Mouse (Mus musculus) hindbrain, embryonic 11.5 days (tissue): ENCODE measurements around the gene Ccdc12. TPM values are rescaled to one million over a fixed set of nuclear protein-coding genes. Genes with fewer than 3 reads are reported as not detected.
A peak's percentile ranks its signal among the peaks of the same experiment; 100 is the strongest.
"Not testable (repeated sequence)": the region's sequence is repeated elsewhere in the genome, so short reads cannot be mapped to it uniquely, and the experiment has no call there.

ENCODE experiments used
- ATAC-seq: fragments of 200-750 bp; cut with Nextera tagmentation; 2 replicates; pipeline ENCODE4 v1.8.0; 2017; ENCODE audit warnings: mild to moderate bottlenecking, moderate TSS enrichment, moderate library complexity; ENCODE audit not compliant: low FRiP score
- DNase-seq: peaks from one replicate; pipeline ENCODE4 v3.0.0-alpha.2; 2015; ENCODE audit warnings: low spot score
- H3K27ac ChIP-seq: fragments of 300-500 bp; sonication (generic); 2 replicates; pipeline ENCODE4 v1.5.1; 2014; ENCODE audit warnings: mild to moderate bottlenecking, low read depth, low read length
- H3K27me3 ChIP-seq: fragments of 300-500 bp; sonication (generic); 2 replicates; pipeline ENCODE4 v1.6.1; 2014; ENCODE audit warnings: mild to moderate bottlenecking, low read length, moderate library complexity, mixed read lengths; ENCODE audit not compliant: control insufficient read depth, insufficient read depth
- H3K36me3 ChIP-seq: fragments of 300-500 bp; sonication (generic); 2 replicates; pipeline ENCODE4 v1.6.1; 2014; ENCODE audit warnings: mild to moderate bottlenecking, low read length, moderate library complexity, mixed read lengths; ENCODE audit not compliant: control insufficient read depth, insufficient read depth
- H3K4me1 ChIP-seq: fragments of 300-500 bp; sonication (generic); replicated peaks from 2 replicates; pipeline ENCODE4 v1.6.1; 2014; ENCODE audit warnings: low read length, mixed read lengths; ENCODE audit not compliant: control insufficient read depth, insufficient read depth
- H3K4me2 ChIP-seq: fragments of 300-500 bp; sonication (generic); replicated peaks from 2 replicates; pipeline ENCODE4 v1.6.1; 2014; ENCODE audit warnings: mild to moderate bottlenecking, low read depth, low read length
- H3K4me3 ChIP-seq: fragments of 300-500 bp; sonication (generic); 2 replicates; pipeline ENCODE4 v1.5.1; 2014; ENCODE audit warnings: low read depth, low read length
- H3K9ac ChIP-seq: fragments of 300-500 bp; sonication (generic); 2 replicates; pipeline ENCODE4 v1.6.1; 2014; ENCODE audit warnings: low read depth, low read length
- H3K9me3 ChIP-seq: fragments of 300-500 bp; sonication (generic); 2 replicates; pipeline ENCODE4 v1.6.1; 2016; ENCODE audit warnings: low read length; ENCODE audit not compliant: control insufficient read depth
- WGBS: fragments of 180-500 bp; shearing (Covaris S2); extraction: QIAGEN DNeasy Blood & Tissue Kit; methylation state at CpG from one replicate; pipeline ENCODE4 v1.1.7; 2014; 5-methylcytosine and 5-hydroxymethylcytosine counted together
- polyA plus RNA-seq: library from polyadenylated mRNA; unstranded; fragments of >200 nt; fragmentation: Nextera tagmentation; extraction: Ambion mirVana; gene quantifications from 2 replicates; pipeline ENCODE4 v1.2.1, GENCODE M21; 2014

Gene Ccdc12
- polyA plus RNA-seq, 1 experiment from 2014 or later, result 145 TPM

DNA sequence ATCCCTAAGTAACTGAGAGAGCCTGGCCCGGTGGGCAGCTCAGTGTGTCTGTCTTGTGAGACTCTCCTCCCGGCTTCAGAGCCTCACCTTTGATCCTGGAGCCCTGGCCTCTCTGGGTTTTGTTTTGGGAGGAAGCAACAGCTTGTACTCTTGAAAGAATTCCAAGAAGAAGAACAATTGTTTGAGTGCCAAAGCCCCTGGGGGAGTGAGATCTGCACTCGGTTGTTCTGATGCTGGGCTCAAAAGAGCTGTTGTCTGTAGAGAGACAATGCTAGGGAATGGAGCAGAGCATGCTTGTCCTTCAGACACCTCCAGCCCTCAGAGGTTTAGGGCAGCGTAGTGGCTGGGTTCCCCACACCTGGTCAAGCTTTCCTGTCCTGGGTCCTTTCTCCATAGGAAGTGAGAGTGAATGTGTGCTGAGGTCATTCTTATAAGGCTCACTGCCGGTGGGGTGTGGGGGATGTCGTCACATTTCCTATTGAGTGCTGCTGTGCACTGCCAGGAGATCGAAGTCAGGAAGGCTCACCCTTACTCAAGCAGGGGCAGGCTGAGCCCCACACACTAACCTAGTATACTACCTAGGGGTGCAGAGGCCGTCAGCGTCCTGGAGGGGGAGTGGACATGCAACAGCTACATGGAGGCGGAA, 16.9 kb downstream of the Ccdc12 start:
- WGBS, result 61% methylated on average over 10 of the region's 10 CpGs
- Histone ChIP-seq H3K9ac (no peak overlapping the region), H3K4me2 (no peak overlapping the region), H3K36me3 (no peaks in the 10 kb centered on the region), H3K27ac (0 out of 2 replicates have a peak overlapping the region, but pooled peaks have one; percentile 13), H3K4me3 (no peak overlapping the region), H3K9me3 (no peaks in the 10 kb centered on the region), H3K27me3 (no peaks in the 10 kb centered on the region), H3K4me1 (no peaks in the 10 kb centered on the region)
- ATAC-seq (no peak), DNase-seq (no peak)

- Histone ChIP-seq H3K4me1 (no peaks in the 10 kb centered on the region), H3K9me3 (no peaks in the 10 kb centered on the region), H3K9ac (no peak overlapping the region), H3K27ac (no peak overlapping the region), H3K4me2 (no peak overlapping the region), H3K4me3 (no peak overlapping the region), H3K36me3 (no peaks in the 10 kb centered on the region), H3K27me3 (no peaks in the 10 kb centered on the region)
- DNase-seq, result no peak
- ATAC-seq, result no peak
- WGBS, result 87% methylated on average over 8 of the region's 8 CpGs
Observed at GRCm38 (mm10) chr9:110676492-110676911, 20.2 kb downstream of the Ccdc12 start.

- Histone ChIP-seq H3K9me3 (no peaks in the 10 kb centered on the region), H3K36me3 (no peaks in the 10 kb centered on the region), H3K4me2 (no peak overlapping the region), H3K4me1 (peaks cover 5% of the 10 kb centered on the region), H3K27me3 (no peaks in the 10 kb centered on the region), H3K4me3 (no peak overlapping the region), H3K9ac (no peak overlapping the region), H3K27ac (no peak overlapping the region)
- DNase-seq (no peak), ATAC-seq (no peak)
- whole genome bisulfite sequencing, result 68% methylated on average over 5 of the region's 5 CpGs
Observed at GRCm38 (mm10) chr9:110678886-110679285, 22.6 kb downstream of the Ccdc12 start.

- DNase-seq, result no peak
- Histone ChIP-seq H3K36me3 (no peaks in the 10 kb centered on the region), H3K4me3 (no peak overlapping the region), H3K9me3 (no peaks in the 10 kb centered on the region), H3K27me3 (no peaks in the 10 kb centered on the region), H3K4me2 (no peak overlapping the region), H3K27ac (0 out of 2 replicates have a peak overlapping the region, but pooled peaks have one; percentile 13), H3K4me1 (peaks cover 14% of the 10 kb centered on the region), H3K9ac (no peak overlapping the region)
- 80% methylated on average over 7 of the region's 7 CpGs for WGBS
- no peak for ATAC-seq
Observed at GRCm38 (mm10) chr9:110680736-110681507, 24.6 kb downstream of the Ccdc12 start.

GRCm38 (mm10) chr9:110681817-110682216, 25.5 kb downstream of the Ccdc12 start:
- WGBS, result 69% methylated on average over 9 of the region's 9 CpGs
- Histone ChIP-seq H3K9ac (no peak overlapping the region), H3K4me2 (no peak overlapping the region), H3K27me3 (no peaks in the 10 kb centered on the region), H3K36me3 (no peaks in the 10 kb centered on the region), H3K27ac (peak overlapping the region; percentile 54; the same call in 1 of the 2 replicates), H3K4me1 (peaks cover 14% of the 10 kb centered on the region), H3K4me3 (no peak overlapping the region), H3K9me3 (no peaks in the 10 kb centered on the region)
- peak; percentile 50 for DNase-seq
- ATAC-seq, result peak; percentile 76

DNA sequence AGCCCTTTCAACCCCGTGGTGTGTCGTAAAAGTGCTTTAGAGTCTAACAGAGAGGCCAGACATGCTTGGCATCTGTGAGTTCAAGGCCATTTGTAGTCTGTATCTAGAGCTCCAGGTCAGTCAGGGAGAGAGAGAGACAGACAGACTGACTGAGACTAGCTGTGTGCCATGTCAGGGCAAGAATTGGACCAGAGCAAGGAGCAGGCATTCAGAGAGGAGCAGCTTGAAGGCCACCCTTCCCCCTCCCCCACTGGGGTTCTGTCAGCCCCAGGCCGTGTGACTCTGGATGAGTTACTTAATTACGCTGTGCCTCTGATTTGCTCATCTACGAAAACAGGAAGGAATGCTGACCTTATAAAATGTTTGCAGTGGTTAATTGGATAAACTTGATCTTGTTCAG, 26.0 kb downstream of the Ccdc12 start:
- Histone ChIP-seq H3K36me3 (no peaks in the 10 kb centered on the region), H3K27ac (peak overlapping the region; percentile 54), H3K9ac (no peak overlapping the region), H3K4me2 (no peak overlapping the region), H3K9me3 (no peaks in the 10 kb centered on the region), H3K27me3 (no peaks in the 10 kb centered on the region), H3K4me3 (no peak overlapping the region), H3K4me1 (peaks cover 14% of the 10 kb centered on the region)
- WGBS, result 71% methylated on average over 5 of the region's 5 CpGs
- DNase-seq (peak; percentile 43), ATAC-seq (peak; percentile 52; the same call in 1 of the 2 replicates)

- not testable (repeated sequence) for ATAC-seq, H3K36me3 ChIP-seq, H3K27ac ChIP-seq, H3K4me2 ChIP-seq, H3K27me3 ChIP-seq, H3K4me3 ChIP-seq, H3K9ac ChIP-seq, H3K9me3 ChIP-seq, DNase-seq
- 96% methylated on average over 3 of the region's 3 CpGs for WGBS
- H3K4me1 ChIP-seq, result peaks cover 14% of the 10 kb centered on the region
Observed at GRCm38 (mm10) chr9:110682697-110683096, 26.4 kb downstream of the Ccdc12 start.

DNA sequence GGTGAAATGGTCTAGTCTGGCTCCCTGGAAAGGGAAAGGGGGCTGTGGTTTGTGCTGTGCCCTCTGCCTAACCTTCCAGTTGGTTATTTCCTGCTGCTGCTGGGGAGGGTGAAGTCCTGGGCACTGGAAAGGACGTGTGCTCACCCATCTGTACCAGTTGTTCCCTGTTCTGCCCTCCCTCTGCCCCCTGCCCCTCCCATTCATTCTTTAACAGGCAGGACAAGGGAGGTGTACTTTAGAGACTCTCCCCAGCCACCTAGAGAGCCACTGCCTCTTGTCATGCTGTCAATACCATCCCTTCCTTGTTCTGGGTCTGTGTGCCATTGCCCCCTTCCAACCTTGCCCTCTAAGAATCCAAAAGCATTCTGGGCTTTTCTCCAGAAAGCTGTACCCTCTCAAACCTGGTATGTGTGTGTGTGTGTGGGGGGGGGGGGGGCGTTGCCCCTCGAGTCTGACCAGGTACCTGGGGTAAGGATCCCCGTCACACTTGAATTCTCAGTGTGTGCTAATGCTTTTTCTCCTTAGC, 27.3 kb downstream of the Ccdc12 start:
- Histone ChIP-seq H3K36me3 (no peaks in the 10 kb centered on the region), H3K4me1 (peaks cover 14% of the 10 kb centered on the region), H3K4me3 (no peak overlapping the region), H3K9me3 (no peaks in the 10 kb centered on the region), H3K9ac (no peak overlapping the region), H3K27me3 (no peaks in the 10 kb centered on the region), H3K4me2 (no peak overlapping the region), H3K27ac (no peak overlapping the region)
- WGBS, result 65% methylated on average over 4 of the region's 4 CpGs
- DNase-seq (no peak), ATAC-seq (no peak)
